Mouse (Mus musculus): Measurements from ENCODE around the gene Chd9.

Gene Chd9

GRCm38 (mm10) chr8:91077077-91077867 is 249.1 kb downstream of the Chd9 start:
- DNase-seq (ENCODE audit: extremely low read depth, low read depth), result peak; percentile 8

DNA sequence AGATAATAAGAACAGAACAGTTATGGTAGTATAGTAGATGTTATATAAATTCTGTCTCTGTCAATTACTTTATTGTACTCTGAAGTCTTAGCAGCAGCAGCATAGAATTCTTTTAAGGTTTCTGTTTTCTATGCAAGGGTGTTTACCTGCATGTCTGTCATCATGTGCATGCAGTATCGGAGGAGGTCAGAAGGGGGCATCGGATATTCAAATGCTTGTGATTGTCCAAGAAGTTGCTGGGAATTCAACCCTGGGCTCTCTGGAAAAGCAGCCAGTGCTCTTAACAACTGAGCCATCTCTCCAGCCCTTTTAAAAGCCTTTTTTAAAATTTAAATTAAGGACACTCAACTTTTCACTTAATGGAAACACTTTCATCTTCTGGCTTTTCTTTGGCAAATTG is 251.5 kb downstream of the Chd9 start:
- DNase-seq (ENCODE audit: extremely low read depth, low read depth), result peak; percentile 28

- DNase-seq (ENCODE audit: extremely low read depth, low read depth), result no peak
Observed at GRCm38 (mm10) chr8:91081911-91082310, 253.8 kb downstream of the Chd9 start.

DNA sequence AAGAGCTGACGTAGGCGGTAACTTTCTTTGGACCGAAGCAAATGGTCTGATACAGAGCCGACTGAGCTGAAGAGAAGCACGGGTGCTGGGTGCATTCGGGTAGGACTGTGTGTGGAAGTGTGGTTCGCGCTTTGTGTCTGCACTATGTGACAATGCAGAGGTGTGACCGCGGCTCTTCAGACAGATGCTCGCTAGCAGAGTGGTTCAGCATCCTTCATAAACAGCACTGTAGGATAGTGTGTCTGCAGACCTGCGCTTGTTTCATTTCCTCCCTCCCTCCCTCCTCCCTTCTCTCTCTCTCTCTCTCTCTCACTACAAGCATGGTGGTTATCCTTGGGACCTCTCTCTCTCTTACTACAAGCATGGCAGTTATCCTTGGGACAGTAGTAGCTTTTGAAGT is 254.3 kb downstream of the Chd9 start:
- no peak for DNase-seq (ENCODE audit: extremely low read depth, low read depth)

GRCm38 (mm10) chr8:91088452-91088851 is 260.3 kb downstream of the Chd9 start:
- no peak for DNase-seq (ENCODE audit: extremely low read depth, low read depth)

GRCm38 (mm10) chr8:91089601-91090000 is 261.4 kb downstream of the Chd9 start:
- DNase-seq (ENCODE audit: extremely low read depth, low read depth), result no peak

DNA sequence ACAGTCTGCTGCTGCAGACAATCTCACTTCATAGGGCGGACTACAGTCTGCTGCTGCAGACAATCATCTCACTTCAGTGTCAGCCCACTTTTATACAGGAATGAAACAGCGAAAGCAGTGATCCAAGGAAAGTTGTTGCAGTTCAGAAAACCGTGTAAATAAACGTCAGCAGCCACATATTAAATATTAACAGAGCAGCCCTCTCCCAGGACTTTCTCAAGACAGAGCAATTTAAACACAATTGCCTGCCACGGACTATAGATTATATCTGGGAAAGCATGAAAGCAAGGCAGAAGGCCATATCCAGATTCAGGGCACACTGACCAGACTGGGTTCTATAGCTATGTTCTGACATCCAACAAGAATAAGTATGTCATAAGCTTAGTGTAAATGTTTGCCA is 266.0 kb downstream of the Chd9 start:
- DNase-seq (ENCODE audit: extremely low read depth, low read depth), result no peak

- DNase-seq (ENCODE audit: extremely low read depth, low read depth), result no peak
Observed at GRCm38 (mm10) chr8:91098106-91098505, 270.0 kb downstream of the Chd9 start.
